9 mouse cellular contexts compared by ENCODE assay signal in the genomic region with DNA sequence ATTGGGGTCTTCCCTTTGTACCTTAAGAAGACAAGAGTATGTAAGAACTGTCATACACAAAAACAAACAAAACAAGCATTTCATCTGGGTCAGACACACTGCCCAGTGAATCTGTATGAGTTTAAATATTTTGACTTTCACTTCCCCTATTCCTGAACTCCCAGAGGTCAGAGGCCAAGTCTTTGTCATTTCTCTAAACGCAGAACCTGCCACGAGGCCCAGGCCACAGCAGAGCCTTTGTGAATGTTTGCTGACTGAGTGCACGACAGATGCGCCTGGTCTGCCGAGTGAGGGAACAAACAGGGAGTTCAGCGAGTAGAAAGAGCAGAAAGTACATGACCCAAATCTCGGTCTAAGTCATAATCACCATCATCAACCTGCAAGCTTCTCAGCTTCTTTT. TPM values are rescaled to one million over a fixed set of nuclear protein-coding genes. Genes with fewer than 3 reads are reported as not detected.
DNase-seq lines count a peak whose midpoint lies in the region; ATAC-seq and TF ChIP-seq lines count a peak whose summit lies in the region.
"Had no signal": no experiment of that assay in that cellular context is flagged by ENCODE, and none has a peak within 500 bp of the region (broad histone marks: within the 10 kb centered on the region; RNA-seq: fewer than 3 reads in every experiment).

No protein-coding gene starts in this region.

- no peak overlapping the region for H3K27ac ChIP-seq in forebrain, embryonic 14.5 days (ENCODE audit: low read depth, low read length)
- H3K27ac ChIP-seq in forebrain, embryonic 13.5 days = no peak overlapping the region
- H3K27ac ChIP-seq in liver, adult 2 months (replicated peaks; ENCODE audit: insufficient read depth, low read depth, low read length) = peak overlapping the region; percentile 87
- H3K27ac ChIP-seq in midbrain, embryonic 13.5 days = no peak overlapping the region
- H3K27ac ChIP-seq: embryonic facial prominence, embryonic 12.5 days had no signal

- no peak overlapping the region for H3K4me3 ChIP-seq in forebrain, embryonic 14.5 days (ENCODE audit: low read depth, low read length)
- no peak overlapping the region for H3K4me3 ChIP-seq in forebrain, embryonic 13.5 days
- no peak overlapping the region for H3K4me3 ChIP-seq in liver, adult 2 months (ENCODE audit: insufficient read depth, low read depth, low read length)
- no peak overlapping the region for H3K4me3 ChIP-seq in midbrain, embryonic 13.5 days (replicated peaks)
- H3K4me3 ChIP-seq: embryonic facial prominence, embryonic 12.5 days had no signal

- H3K9ac ChIP-seq in forebrain, embryonic 14.5 days (ENCODE audit: low read length) = no peak overlapping the region
- H3K9ac ChIP-seq in forebrain, embryonic 13.5 days = no peak overlapping the region
- H3K9ac ChIP-seq in liver, adult 2 months (ENCODE audit: low read depth, low read length) = no peak overlapping the region
- H3K9ac ChIP-seq in midbrain, embryonic 13.5 days (replicated peaks) = no peak overlapping the region
- H3K9ac ChIP-seq: embryonic facial prominence, embryonic 12.5 days had no signal

- peak; percentile 29 for DNase-seq in forebrain, embryonic 14.5 days (ENCODE audit: low spot score)
- peak; percentile 83 for DNase-seq in A20 (ENCODE audit: low read depth, low spot score)
- DNase-seq in liver, adult 2 months (ENCODE audit: extremely low read depth, low read depth, low spot score) = peak; percentile 90
- no peak for DNase-seq in testis, postnatal 10 days (ENCODE audit: low spot score)
- DNase-seq in layer of hippocampus, postnatal 36 days = no peak
- DNase-seq in cerebellum, adult 9-10 months = no peak

- H3K4me2 ChIP-seq in forebrain, embryonic 14.5 days (ENCODE audit: low read length) = no peak overlapping the region
- H3K4me2 ChIP-seq in forebrain, embryonic 13.5 days = no peak overlapping the region
- peak overlapping the region; percentile 33; the same call in 1 of the 2 replicates for H3K4me2 ChIP-seq in midbrain, embryonic 13.5 days (replicated peaks)
- H3K4me2 ChIP-seq: embryonic facial prominence, embryonic 12.5 days had no signal

- no peak for TF ChIP-seq CTCF in liver, adult 2 months (IDR thresholded peaks at IDR 0.05; ENCODE audit: low read depth, low read length)

- peaks cover 42% of the 10 kb centered on the region for H3K4me1 ChIP-seq in forebrain, embryonic 14.5 days (ENCODE audit: control insufficient read depth, insufficient read depth, low read length)
- H3K4me1 ChIP-seq in forebrain, embryonic 13.5 days = peaks cover 69% of the 10 kb centered on the region
- peaks cover 41% of the 10 kb centered on the region for H3K4me1 ChIP-seq in liver, adult 2 months (ENCODE audit: control insufficient read depth, insufficient read depth, low read length)
- H3K4me1 ChIP-seq in midbrain, embryonic 13.5 days (replicated peaks) = peaks cover 67% of the 10 kb centered on the region

- ATAC-seq in forebrain, embryonic 14.5 days = no peak
- no peak for ATAC-seq in forebrain, embryonic 13.5 days
- ATAC-seq in midbrain, embryonic 13.5 days = no peak

- TF ChIP-seq POLR2A in liver, adult 2 months (IDR thresholded peaks at IDR 0.05; ENCODE audit: extremely low read depth, insufficient read depth, low read length) = no peak

- H3K79me2 ChIP-seq in liver, adult 2 months (ENCODE audit: control insufficient read depth, insufficient read depth, low read length) = peaks cover 20% of the 10 kb centered on the region; the same call in 1 of the 2 replicates

- WGBS in forebrain, embryonic 14.5 days = 13% methylated on average over 7 of the region's 7 CpGs
- WGBS in forebrain, embryonic 13.5 days = 12% methylated on average over 7 of the region's 7 CpGs
- WGBS in liver, adult 2 months = 3% methylated on average over 7 of the region's 7 CpGs
- 11% methylated on average over 7 of the region's 7 CpGs for WGBS in midbrain, embryonic 13.5 days

- H3K27me3 ChIP-seq in forebrain, embryonic 14.5 days (replicated peaks; ENCODE audit: control insufficient read depth, insufficient read depth, low read length) = no peaks in the 10 kb centered on the region
- no peaks in the 10 kb centered on the region for H3K27me3 ChIP-seq in forebrain, embryonic 13.5 days
- H3K27me3 ChIP-seq in liver, adult 2 months (ENCODE audit: control insufficient read depth, insufficient read depth, low read length) = no peaks in the 10 kb centered on the region
- H3K27me3 ChIP-seq in midbrain, embryonic 13.5 days = no peaks in the 10 kb centered on the region
- H3K27me3 ChIP-seq: embryonic facial prominence, embryonic 12.5 days had no signal

- 0 out of 2 replicates have a peak, but pooled peaks cover 4% of the 10 kb centered on the region for H3K36me3 ChIP-seq in forebrain, embryonic 14.5 days (ENCODE audit: control insufficient read depth, insufficient read depth, low read length)
- H3K36me3 ChIP-seq in forebrain, embryonic 13.5 days (ENCODE audit: poor library complexity, severe bottlenecking) = no peaks in the 10 kb centered on the region
- no peaks in the 10 kb centered on the region for H3K36me3 ChIP-seq in liver, adult 2 months (ENCODE audit: control insufficient read depth, insufficient read depth, low read length)
- H3K36me3 ChIP-seq in midbrain, embryonic 13.5 days = no peaks in the 10 kb centered on the region
- H3K36me3 ChIP-seq: embryonic facial prominence, embryonic 12.5 days had no signal

- H3K9me3 ChIP-seq in forebrain, embryonic 14.5 days (replicated peaks; ENCODE audit: control insufficient read depth, low read length) = no peaks in the 10 kb centered on the region
- H3K9me3 ChIP-seq in forebrain, embryonic 13.5 days (replicated peaks) = no peaks in the 10 kb centered on the region
- no peaks in the 10 kb centered on the region for H3K9me3 ChIP-seq in midbrain, embryonic 13.5 days
- H3K9me3 ChIP-seq: embryonic facial prominence, embryonic 12.5 days had no signal

RNA-seq across cellular contexts. Expression of a gene that starts 4.2 kb away (rescaled TPM):
- 1.2 and 1.6 TPM in 2 replicates for polyA plus RNA-seq in forebrain, embryonic 14.5 days (2014; fragmentation: Nextera tagmentation; extraction: Ambion mirVana)
- 0.76 and 1.1 TPM in 2 replicates for polyA plus RNA-seq in forebrain, embryonic 13.5 days (2015; fragmentation: Nextera tagmentation; extraction: Ambion mirVana)
- 3.5 and 4.9 TPM in 2 replicates for total RNA-seq in liver, adult 2 months (2014; rRNA removed)
- polyA plus RNA-seq in liver, adult 2 months (2012; rRNA removed) = 0.61 and 1.1 TPM in 2 replicates
- 1.6 and 2.1 TPM in 2 replicates for polyA plus RNA-seq in midbrain, embryonic 13.5 days (2015; fragmentation: Nextera tagmentation; extraction: Ambion mirVana)
- total RNA-seq in layer of hippocampus, postnatal 36 days (2021) = 1 to 10 TPM; 2.1 to 2.3 TPM

RNA-seq across cellular contexts. Expression of a gene that starts 4.9 kb away (rescaled TPM):
- 16.0 and 19.1 TPM in 2 replicates for polyA plus RNA-seq in forebrain, embryonic 14.5 days (2014; fragmentation: Nextera tagmentation; extraction: Ambion mirVana)
- polyA plus RNA-seq in forebrain, embryonic 13.5 days (2015; fragmentation: Nextera tagmentation; extraction: Ambion mirVana) = 33.7 and 35.0 TPM in 2 replicates
- 8.5 and 10.4 TPM in 2 replicates for total RNA-seq in liver, adult 2 months (2014; rRNA removed)
- polyA plus RNA-seq in liver, adult 2 months (2012; rRNA removed) = 22.2 and 23.5 TPM in 2 replicates
- polyA plus RNA-seq in midbrain, embryonic 13.5 days (2015; fragmentation: Nextera tagmentation; extraction: Ambion mirVana) = 44.0 and 46.9 TPM in 2 replicates
- 10 to 100 TPM; 52.7 to 64.1 TPM for total RNA-seq in layer of hippocampus, postnatal 36 days (2021)

Comparison
In these comparisons a context has a peak if more than half of its experiments do, and no peak if none do; other contexts are left out.
1. DNase-seq: peak in forebrain, embryonic 14.5 days (single experiment), A20 (single experiment) and liver, adult 2 months (single experiment); none in testis, postnatal 10 days (single experiment), layer of hippocampus, postnatal 36 days (0 of 2) and cerebellum, adult 9-10 months (single experiment).